Mouse (Mus musculus) embryonic facial prominence, embryonic 11.5 days (tissue): ENCODE results near the gene Olfr1394. TPM values are rescaled to one million over a fixed set of nuclear protein-coding genes. Genes with fewer than 3 reads are reported as not detected.

ENCODE experiments used
- ATAC-seq: fragments of 200-750 bp; cut with Nextera tagmentation; replicated peaks from 2 replicates; pipeline ENCODE4 v1.8.0; 2017; ENCODE audit warnings: low read depth; ENCODE audit not compliant: insufficient number of reproducible peaks, low FRiP score, low TSS enrichment
- DNase-seq: peaks from one replicate; pipeline ENCODE4 v3.0.0-alpha.2; 2015; ENCODE audit warnings: low spot score
- H3K27ac ChIP-seq: fragments of 300-500 bp; sonication (generic); replicated peaks from 2 replicates; pipeline ENCODE4 v1.5.1; 2014; ENCODE audit warnings: mild to moderate bottlenecking, low read depth, low read length, control low read depth
- H3K27me3 ChIP-seq: fragments of 300-500 bp; sonication (generic); 2 replicates; pipeline ENCODE4 v1.6.1; 2014; ENCODE audit warnings: mild to moderate bottlenecking, low read length, moderate library complexity, mixed read lengths; ENCODE audit not compliant: control insufficient read depth, insufficient read depth
- H3K36me3 ChIP-seq: fragments of 300-500 bp; sonication (generic); replicated peaks from 2 replicates; pipeline ENCODE4 v1.6.1; 2014; ENCODE audit warnings: low read depth, mild to moderate bottlenecking, low read length, moderate library complexity, mixed read lengths; ENCODE audit not compliant: control insufficient read depth, insufficient read depth
- H3K4me1 ChIP-seq: fragments of 300-500 bp; sonication (generic); 2 replicates; pipeline ENCODE4 v1.6.1; 2014; ENCODE audit warnings: low read length, mixed read lengths; ENCODE audit not compliant: control insufficient read depth, insufficient read depth
- H3K4me2 ChIP-seq: fragments of 300-500 bp; sonication (generic); 2 replicates; pipeline ENCODE4 v1.6.1; 2014; ENCODE audit warnings: low read depth, mild to moderate bottlenecking, control low read depth, low read length, moderate library complexity
- H3K4me3 ChIP-seq: fragments of 300-500 bp; sonication (generic); 2 replicates; pipeline ENCODE4 v1.5.1; 2014; ENCODE audit warnings: low read depth, low read length, control low read depth
- H3K9ac ChIP-seq: fragments of 300-500 bp; sonication (generic); replicated peaks from 2 replicates; pipeline ENCODE4 v1.6.1; 2014; ENCODE audit warnings: mild to moderate bottlenecking, control low read depth, low read length
- H3K9me3 ChIP-seq: fragments of 300-500 bp; sonication (generic); replicated peaks from 2 replicates; pipeline ENCODE4 v1.6.1; 2016; ENCODE audit warnings: mild to moderate bottlenecking, low read length, inconsistent platforms, mixed read lengths; ENCODE audit not compliant: control insufficient read depth
- WGBS: fragments of 180-500 bp; shearing (Covaris S2); extraction: QIAGEN DNeasy Blood & Tissue Kit; methylation state at CpG from one replicate; pipeline ENCODE4 v1.1.7; 2014; 5-methylcytosine and 5-hydroxymethylcytosine counted together
- polyA plus RNA-seq: library from polyadenylated mRNA; unstranded; fragments of >200 nt; fragmentation: Nextera tagmentation; extraction: Ambion mirVana; gene quantifications from 2 replicates; pipeline ENCODE4 v1.2.1, GENCODE M21; 2014

Gene Olfr1394
- polyA plus RNA-seq, 1 experiment from 2014 or later: not detected

DNA sequence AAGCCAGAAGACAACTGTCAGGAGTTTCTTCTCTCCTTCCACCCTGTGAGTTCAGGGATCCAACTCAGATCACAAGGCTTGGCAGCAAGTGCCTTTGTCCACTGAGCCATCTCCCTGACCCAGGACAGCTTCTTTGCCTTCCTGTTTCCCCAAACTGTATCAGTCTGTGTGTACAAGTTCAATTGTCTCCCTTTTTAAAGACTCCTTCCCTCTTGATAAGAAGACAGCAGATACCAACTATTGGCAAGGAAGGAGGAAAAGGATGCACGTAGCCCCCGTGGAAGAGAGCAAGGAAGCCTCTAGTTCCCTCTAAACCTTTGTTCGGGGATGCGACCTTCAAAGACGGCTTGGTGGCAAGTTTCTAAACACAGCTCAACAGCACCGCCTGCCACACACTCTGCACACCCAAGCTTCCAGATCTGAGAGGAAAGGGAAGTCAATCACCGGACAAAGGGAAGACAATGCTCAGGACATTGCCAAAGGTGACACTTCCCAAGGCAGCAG lies 41.7 kb downstream of the Olfr1394 start:
- H3K27me3 ChIP-seq: no peaks in the 10 kb centered on the region
- no peaks in the 10 kb centered on the region for H3K36me3 ChIP-seq
- no peak for DNase-seq
- H3K4me1 ChIP-seq: no peaks in the 10 kb centered on the region
- no peak overlapping the region for H3K9ac ChIP-seq
- no peak overlapping the region for H3K4me3 ChIP-seq
- H3K9me3 ChIP-seq: no peaks in the 10 kb centered on the region
- H3K4me2 ChIP-seq: no peak overlapping the region
- WGBS: 85% methylated on average over 7 of the region's 7 CpGs
- H3K27ac ChIP-seq: no peak overlapping the region
- no peak for ATAC-seq

DNA sequence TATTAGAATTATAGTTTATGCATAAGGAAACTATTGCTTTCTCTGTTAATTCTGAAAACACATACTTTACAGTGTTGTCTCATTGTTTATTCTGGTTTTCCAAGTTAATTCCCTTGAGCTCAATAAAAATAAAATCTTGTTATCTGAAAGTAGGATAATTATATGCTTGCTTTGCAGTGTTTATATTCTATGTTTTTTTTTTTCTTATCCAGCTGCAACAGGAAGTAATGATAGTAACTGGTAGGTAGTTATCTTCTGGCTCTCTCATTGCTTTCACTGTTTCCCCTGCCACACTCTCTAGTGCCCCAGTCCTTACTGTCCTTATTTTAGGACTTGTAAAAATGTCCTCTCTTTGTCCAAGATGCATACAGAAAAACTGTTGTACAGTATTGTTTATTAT lies 46.5 kb downstream of the Olfr1394 start:
- H3K36me3 ChIP-seq: no peaks in the 10 kb centered on the region
- H3K9ac ChIP-seq: no peak overlapping the region
- H3K4me3 ChIP-seq: no peak overlapping the region
- no peak for DNase-seq
- no peak for ATAC-seq
- no peaks in the 10 kb centered on the region for H3K9me3 ChIP-seq
- H3K27me3 ChIP-seq: no peaks in the 10 kb centered on the region
- no peak overlapping the region for H3K4me2 ChIP-seq
- no peak overlapping the region for H3K27ac ChIP-seq
- H3K4me1 ChIP-seq: no peaks in the 10 kb centered on the region

DNA sequence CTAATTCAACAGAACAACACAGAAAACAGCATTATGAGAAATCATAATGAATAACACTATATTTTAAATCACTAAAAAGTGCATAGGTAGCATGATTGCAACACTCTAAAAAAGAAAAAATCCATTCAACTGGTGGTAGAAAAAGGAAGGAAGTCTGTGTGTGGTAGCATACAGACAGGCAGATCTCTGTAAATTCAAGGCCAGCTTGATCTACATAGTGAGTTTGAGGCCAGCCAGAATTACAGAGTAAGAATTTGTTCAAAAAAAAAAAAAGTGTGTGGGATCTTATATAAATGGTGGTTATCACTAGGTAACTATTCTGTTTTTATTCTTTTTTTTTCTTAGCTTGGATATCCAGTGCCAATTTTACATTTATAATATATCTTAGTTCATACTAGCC lies 47.0 kb downstream of the Olfr1394 start:
- H3K27me3 ChIP-seq: no peaks in the 10 kb centered on the region
- ATAC-seq (no peak), DNase-seq (no peak)
- H3K4me3 ChIP-seq: no peak overlapping the region
- no peaks in the 10 kb centered on the region for H3K9me3 ChIP-seq
- no peaks in the 10 kb centered on the region for H3K36me3 ChIP-seq
- no peak overlapping the region for H3K9ac ChIP-seq
- no peak overlapping the region for H3K27ac ChIP-seq
- H3K4me2 ChIP-seq: no peak overlapping the region
- no peaks in the 10 kb centered on the region for H3K4me1 ChIP-seq

DNA sequence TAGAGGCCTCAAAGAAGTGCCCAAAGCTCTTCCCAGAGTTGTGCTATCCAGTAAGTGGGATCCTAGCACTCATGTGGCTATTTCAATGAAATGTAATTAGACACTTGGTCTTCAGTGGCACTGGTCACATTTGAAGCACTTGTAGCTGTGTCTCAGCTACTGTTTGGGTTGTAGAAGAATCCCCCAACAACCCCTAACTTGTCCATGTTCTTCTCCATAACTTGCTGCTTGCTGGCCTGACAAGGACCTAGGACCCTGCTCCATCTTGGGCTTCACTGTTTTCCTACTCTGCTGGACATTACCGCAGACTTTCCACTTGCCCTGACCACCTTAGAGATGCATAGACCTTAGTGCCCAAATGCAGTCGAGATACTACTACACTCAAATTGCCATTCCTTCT lies 47.9 kb downstream of the Olfr1394 start:
- no peak overlapping the region for H3K27ac ChIP-seq
- WGBS: 64% methylated on average over 2 of the region's 2 CpGs
- ATAC-seq: no peak
- no peaks in the 10 kb centered on the region for H3K27me3 ChIP-seq
- no peaks in the 10 kb centered on the region for H3K4me1 ChIP-seq
- H3K36me3 ChIP-seq: no peaks in the 10 kb centered on the region
- peak overlapping the region; percentile 98; the same call in 1 of the 2 replicates for H3K9ac ChIP-seq
- H3K4me2 ChIP-seq: peak overlapping the region; percentile 69
- peak overlapping the region; percentile 87 for H3K4me3 ChIP-seq
- no peaks in the 10 kb centered on the region for H3K9me3 ChIP-seq
- no peak for DNase-seq

DNA sequence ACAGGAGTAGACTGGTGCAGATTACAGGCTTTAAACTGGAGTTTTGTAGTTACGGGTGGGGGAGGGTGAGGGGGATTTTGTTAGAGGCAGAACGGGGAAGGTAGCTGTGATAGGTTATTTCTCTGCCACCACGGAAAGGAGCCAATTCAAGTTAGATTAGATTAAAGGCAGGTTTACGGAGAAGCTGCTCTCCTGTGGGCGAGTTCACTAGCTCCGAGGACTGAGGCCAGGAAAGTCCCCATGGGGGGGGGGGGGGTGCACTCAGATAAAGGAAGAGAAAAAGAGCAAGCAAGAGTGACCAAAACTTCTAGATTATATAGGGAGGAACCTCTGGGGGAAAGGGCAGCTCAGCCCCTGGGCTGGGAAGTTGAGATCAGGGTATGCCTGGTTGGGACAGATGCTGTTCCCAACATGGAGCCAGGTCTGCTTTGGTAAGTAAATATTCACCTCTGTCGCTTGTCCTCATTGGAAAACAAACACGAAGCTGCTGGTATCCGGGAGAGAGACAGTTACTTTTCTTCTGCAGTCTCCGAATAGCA lies 48.4 kb downstream of the Olfr1394 start:
- Histone ChIP-seq H3K4me3 (peak overlapping the region; percentile 87), H3K4me2 (peak overlapping the region; percentile 69), H3K36me3 (no peaks in the 10 kb centered on the region), H3K9me3 (no peaks in the 10 kb centered on the region), H3K27me3 (no peaks in the 10 kb centered on the region), H3K4me1 (no peaks in the 10 kb centered on the region), H3K9ac (peak overlapping the region; percentile 98), H3K27ac (peak overlapping the region; percentile 99)
- WGBS: 5% methylated on average over 10 of the region's 10 CpGs
- ATAC-seq (peak; percentile 32; the same call in 1 of the 2 replicates), DNase-seq (peak; percentile 36)

DNA sequence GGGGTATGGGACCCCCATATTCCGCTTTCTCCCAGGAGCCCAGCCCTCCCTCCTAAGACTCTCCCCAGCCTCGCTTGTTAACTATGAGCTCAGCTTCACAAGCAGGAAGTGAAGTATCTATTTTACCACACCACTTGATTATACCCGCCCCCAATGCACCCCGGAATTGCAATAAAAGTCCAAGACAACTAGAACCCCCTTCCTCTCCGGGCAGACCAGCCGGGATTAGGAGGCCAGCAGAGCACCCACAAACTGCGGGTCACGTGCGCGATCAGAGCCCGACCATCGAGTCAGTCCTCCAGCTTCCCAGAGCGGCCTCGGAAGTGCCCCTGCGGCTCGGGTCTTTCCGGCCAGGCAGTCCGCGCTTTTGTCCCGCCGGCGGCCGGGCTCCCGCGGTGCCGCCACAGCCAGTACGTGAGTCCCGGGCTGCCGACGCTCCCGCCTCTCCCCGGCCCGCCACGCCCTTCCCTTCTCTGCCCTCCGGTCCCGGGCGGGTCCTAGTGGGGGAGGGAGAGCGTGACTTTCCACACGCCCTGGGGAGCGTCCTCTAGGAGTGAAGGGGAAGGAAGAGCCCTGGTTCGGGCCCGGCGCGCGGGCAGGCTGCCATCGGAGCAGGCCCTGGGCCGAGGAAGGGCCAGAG lies 49.1 kb downstream of the Olfr1394 start, which contains the start of gene Zfp62:
Zfp62 (plus strand) TSS at position 164 of the 640 bp plus-strand sequence.
- whole genome bisulfite sequencing: 0% methylated on average over 32 of the region's 47 CpGs
- Histone ChIP-seq H3K9me3 (no peaks in the 10 kb centered on the region), H3K36me3 (no peaks in the 10 kb centered on the region), H3K4me2 (peak within 1 kb of the TSS; percentile 69), H3K4me1 (no peaks in the 10 kb centered on the region), H3K4me3 (peak within 1 kb of the TSS; percentile 87), H3K27ac (peak within 1 kb of the TSS; percentile 99), H3K9ac (peak within 1 kb of the TSS; percentile 98), H3K27me3 (no peaks in the 10 kb centered on the region)
- ATAC-seq (peak; percentile 93), DNase-seq (peak; percentile 96)

DNA sequence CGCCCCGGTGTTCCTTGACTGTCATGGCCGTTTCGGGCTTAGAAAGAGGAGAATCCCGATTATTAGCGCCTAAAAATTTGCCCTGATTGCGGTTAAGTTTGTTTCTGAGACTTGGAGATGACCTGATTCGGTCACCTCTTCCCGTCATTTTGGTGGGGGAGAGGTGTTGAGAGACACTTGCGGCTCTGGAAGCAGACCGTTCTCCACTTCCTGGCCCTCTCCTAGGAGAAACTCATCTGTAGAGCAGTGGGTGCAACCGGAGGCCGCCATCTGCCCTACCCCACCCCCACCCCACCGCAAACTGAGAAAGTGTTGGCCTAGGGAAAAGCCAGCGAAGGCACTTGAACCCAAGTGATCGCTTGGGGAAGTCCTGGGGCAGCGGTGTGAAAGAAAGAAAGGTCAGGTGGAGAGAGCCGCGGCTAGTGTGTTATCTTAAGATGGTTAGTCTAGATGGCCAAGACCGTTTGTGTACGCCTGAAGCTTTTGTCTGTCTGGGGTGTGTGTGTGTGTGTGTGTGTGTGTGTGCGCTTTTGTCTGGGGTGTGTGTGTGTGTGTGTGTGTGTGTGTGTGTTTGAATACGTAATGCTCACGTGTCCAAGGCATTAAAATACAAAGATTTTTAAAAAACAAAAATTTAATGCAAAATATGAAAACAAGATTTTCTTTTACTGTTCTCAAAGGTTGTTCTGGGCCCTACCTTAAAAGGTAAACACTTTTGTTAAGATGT lies 49.8 kb downstream of the Olfr1394 start:
- DNase-seq (peak; percentile 59), ATAC-seq (peak; percentile 73)
- Histone ChIP-seq H3K4me2 (peak overlapping the region; percentile 36), H3K9me3 (no peaks in the 10 kb centered on the region), H3K9ac (peak overlapping the region; percentile 98), H3K4me3 (peak overlapping the region; percentile 87), H3K27me3 (no peaks in the 10 kb centered on the region), H3K36me3 (no peaks in the 10 kb centered on the region), H3K27ac (peak overlapping the region; percentile 99), H3K4me1 (no peaks in the 10 kb centered on the region)
- under 1% methylated on average over 23 of the region's 24 CpGs for WGBS

DNA sequence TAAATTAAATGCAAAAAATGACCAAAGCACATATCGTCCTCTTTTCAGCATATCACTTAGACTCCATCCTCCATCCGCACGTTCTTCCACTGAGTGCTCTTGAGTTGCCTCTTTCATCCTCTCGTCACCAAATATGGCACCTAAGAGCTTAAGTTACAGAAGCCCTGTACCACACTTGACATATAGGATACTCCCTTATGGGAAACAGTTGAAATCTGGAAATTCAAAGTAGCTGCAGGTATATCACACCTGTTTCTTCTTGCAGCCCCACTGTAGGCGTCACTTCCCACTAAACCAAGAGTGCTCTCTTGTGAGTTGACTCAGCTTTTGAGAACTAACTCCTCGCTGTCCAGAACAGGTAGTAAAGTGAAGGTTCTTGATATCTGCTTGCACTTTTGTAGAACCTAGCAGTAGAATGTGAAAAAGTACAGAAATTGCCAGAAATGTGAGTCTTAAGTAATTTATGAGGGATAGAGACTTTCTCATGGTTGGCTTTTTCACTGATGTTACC lies 51.0 kb downstream of the Olfr1394 start:
- H3K9ac ChIP-seq: no peak overlapping the region
- H3K27me3 ChIP-seq: no peaks in the 10 kb centered on the region
- WGBS: 86% methylated on average over 6 of the region's 6 CpGs
- DNase-seq (no peak), ATAC-seq (no peak)
- H3K9me3 ChIP-seq: no peaks in the 10 kb centered on the region
- no peaks in the 10 kb centered on the region for H3K36me3 ChIP-seq
- H3K4me1 ChIP-seq: no peaks in the 10 kb centered on the region
- no peak overlapping the region for H3K4me2 ChIP-seq
- H3K4me3 ChIP-seq: peak overlapping the region; percentile 87
- H3K27ac ChIP-seq: no peak overlapping the region
